Mouse (Mus musculus) stomach, embryonic 16.5 days (tissue): ENCODE measurements around the gene Maml2. TPM values are rescaled to one million over a fixed set of nuclear protein-coding genes. Genes with fewer than 3 reads are reported as not detected.

Source experiments
- ATAC-seq: fragments of 200-750 bp; cut with Nextera tagmentation; 2 replicates; pipeline ENCODE4 v1.8.0; 2017; ENCODE audit warnings: moderate number of reproducible peaks, moderate TSS enrichment; ENCODE audit not compliant: insufficient read depth, low FRiP score
- H3K27ac ChIP-seq: fragments of 300-500 bp; sonication (generic); 2 replicates; pipeline ENCODE4 v1.5.1; 2014; ENCODE audit warnings: low read length
- H3K27me3 ChIP-seq: fragments of 300-500 bp; sonication (generic); 2 replicates; pipeline ENCODE4 v1.6.1; 2014; ENCODE audit warnings: low read length, control low read depth, mixed read lengths; ENCODE audit not compliant: control insufficient read depth, insufficient read depth
- H3K36me3 ChIP-seq: fragments of 300-500 bp; sonication (generic); 2 replicates; pipeline ENCODE4 v1.6.1; 2014; ENCODE audit warnings: low read length; ENCODE audit not compliant: control insufficient read depth, insufficient read depth
- H3K4me1 ChIP-seq: fragments of 300-500 bp; sonication (generic); 2 replicates; pipeline ENCODE4 v1.6.1; 2014; ENCODE audit warnings: low read length, control low read depth, mixed read lengths; ENCODE audit not compliant: control insufficient read depth, insufficient read depth
- H3K4me2 ChIP-seq: fragments of 300-500 bp; sonication (generic); 2 replicates; pipeline ENCODE4 v1.6.1; 2014; ENCODE audit warnings: low read depth, low read length, mixed read lengths
- H3K4me3 ChIP-seq: fragments of 300-500 bp; sonication (generic); replicated peaks from 2 replicates; pipeline ENCODE4 v1.5.1; 2014; ENCODE audit warnings: mild to moderate bottlenecking, low read length
- H3K9ac ChIP-seq: fragments of 300-500 bp; sonication (generic); 2 replicates; pipeline ENCODE4 v1.6.1; 2014; ENCODE audit warnings: low read length
- H3K9me3 ChIP-seq: fragments of 300-500 bp; sonication (generic); replicated peaks from 2 replicates; pipeline ENCODE4 v1.6.1; 2016; ENCODE audit warnings: low read length, control low read depth; ENCODE audit not compliant: control insufficient read depth
- WGBS: fragments of 180-500 bp; shearing (Covaris S2); extraction: QIAGEN DNeasy Blood & Tissue Kit; methylation state at CpG from one replicate; pipeline ENCODE4 v1.1.7; 2014; 5-methylcytosine and 5-hydroxymethylcytosine counted together
- polyA plus RNA-seq: library from polyadenylated mRNA; unstranded; fragments of >200 nt; fragmentation: Nextera tagmentation; extraction: Ambion mirVana; gene quantifications from 2 replicates; pipeline ENCODE4 v1.2.1, GENCODE M21; 2015

The Maml2 gene
- polyA plus RNA-seq, 1 experiment from 2014 or later = 8.9 TPM

DNA sequence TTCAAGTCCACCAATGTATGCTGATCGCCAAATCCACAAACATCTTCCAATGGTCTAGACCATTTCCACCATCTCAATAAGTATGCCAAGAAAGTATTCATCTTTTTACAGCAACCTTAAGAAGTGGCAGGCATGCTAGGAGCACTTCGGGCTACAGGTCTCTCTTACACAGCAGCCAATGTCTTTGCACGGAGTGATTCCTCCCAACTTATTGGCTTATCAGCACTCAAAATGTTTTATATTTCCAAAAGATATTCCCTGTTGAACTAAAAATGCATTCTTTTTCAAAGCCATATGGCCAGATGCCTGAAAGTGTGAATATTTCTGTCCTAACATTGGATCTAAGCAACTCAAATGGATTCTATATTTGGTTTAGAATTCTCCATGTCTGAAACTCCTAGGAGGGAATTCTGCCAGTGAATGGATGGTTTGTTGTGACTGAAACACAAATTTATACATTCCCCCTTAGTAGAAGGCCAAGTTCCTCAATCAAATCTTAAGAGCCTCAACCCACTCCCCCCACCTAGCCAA is 326.2 kb downstream of the Maml2 start:
- 86% methylated on average over 3 of the region's 3 CpGs for WGBS
- no peak for ATAC-seq
- Histone ChIP-seq H3K36me3 (no peaks in the 10 kb centered on the region), H3K4me1 (no peaks in the 10 kb centered on the region), H3K9ac (no peak overlapping the region), H3K27ac (no peak overlapping the region), H3K9me3 (no peaks in the 10 kb centered on the region), H3K27me3 (no peaks in the 10 kb centered on the region), H3K4me3 (no peak overlapping the region), H3K4me2 (no peak overlapping the region)

DNA sequence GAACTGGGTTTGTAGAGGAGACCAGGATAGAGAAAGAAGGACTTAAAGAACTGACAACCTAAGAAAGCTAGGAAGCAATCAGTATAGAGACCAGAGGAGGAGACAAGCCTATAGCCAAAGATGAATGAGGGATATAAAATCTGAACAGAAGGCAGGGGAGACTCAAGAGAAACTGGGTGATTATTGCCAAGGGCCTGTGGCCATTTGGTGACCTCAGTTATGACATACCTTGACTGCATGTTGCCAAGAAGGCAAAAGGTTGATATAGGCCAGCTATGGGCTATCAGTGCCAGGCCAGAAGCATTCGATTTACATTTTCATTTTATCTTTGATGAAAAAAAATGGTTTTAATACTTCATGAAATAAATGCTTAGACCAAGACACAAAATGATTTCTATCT is 327.0 kb downstream of the Maml2 start:
- no peak overlapping the region for H3K4me3 ChIP-seq
- no peaks in the 10 kb centered on the region for H3K4me1 ChIP-seq
- H3K9ac ChIP-seq = no peak overlapping the region
- no peaks in the 10 kb centered on the region for H3K9me3 ChIP-seq
- WGBS = 88% methylated on average over 1 of the region's 1 CpGs
- H3K36me3 ChIP-seq = no peaks in the 10 kb centered on the region
- no peak overlapping the region for H3K4me2 ChIP-seq
- no peaks in the 10 kb centered on the region for H3K27me3 ChIP-seq
- H3K27ac ChIP-seq = no peak overlapping the region
- ATAC-seq = no peak

DNA sequence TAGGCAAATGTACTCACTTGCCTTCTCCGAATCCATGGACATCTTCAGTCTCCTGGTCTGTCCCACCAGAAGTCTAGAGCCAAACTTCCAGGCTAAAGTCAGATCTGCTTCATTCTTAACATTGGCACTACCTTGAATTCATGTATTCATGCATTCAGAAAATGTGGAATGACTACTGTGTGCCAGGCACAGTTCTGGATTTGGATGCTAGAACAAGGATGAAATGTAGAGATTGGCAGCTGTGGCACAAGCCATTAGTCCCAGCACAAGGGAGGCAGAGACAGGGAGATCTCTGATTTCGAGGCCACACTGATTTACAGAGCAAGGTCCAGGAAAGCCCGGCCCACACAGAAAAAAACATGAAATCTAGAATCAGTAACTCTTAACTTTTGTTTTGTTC is 327.5 kb downstream of the Maml2 start:
- no peaks in the 10 kb centered on the region for H3K4me1 ChIP-seq
- WGBS = 88% methylated on average over 3 of the region's 3 CpGs
- no peak overlapping the region for H3K4me3 ChIP-seq
- no peaks in the 10 kb centered on the region for H3K27me3 ChIP-seq
- no peaks in the 10 kb centered on the region for H3K9me3 ChIP-seq
- no peak overlapping the region for H3K4me2 ChIP-seq
- no peak overlapping the region for H3K9ac ChIP-seq
- no peak for ATAC-seq
- no peak overlapping the region for H3K27ac ChIP-seq
- H3K36me3 ChIP-seq = no peaks in the 10 kb centered on the region

DNA sequence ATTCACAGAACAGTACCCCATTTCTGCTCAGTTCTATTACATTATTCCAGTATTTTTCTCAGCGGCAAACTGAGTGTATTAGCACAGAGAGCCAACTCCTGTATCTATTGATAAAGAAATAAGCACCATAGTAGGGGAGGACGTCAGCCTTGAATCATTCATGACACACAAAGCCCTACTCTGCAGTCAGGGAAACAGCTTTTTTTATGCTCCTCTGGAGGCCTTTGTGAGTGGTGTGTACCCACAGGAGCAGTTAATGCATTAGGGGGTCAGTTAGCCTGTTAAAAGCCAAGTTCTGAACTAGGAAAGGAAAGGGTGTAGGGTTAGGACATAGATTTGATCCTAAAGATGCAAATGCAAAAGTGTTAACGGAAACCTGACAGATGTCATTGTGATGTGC is 328.7 kb downstream of the Maml2 start:
- Histone ChIP-seq H3K27me3 (no peaks in the 10 kb centered on the region), H3K36me3 (no peaks in the 10 kb centered on the region)

DNA sequence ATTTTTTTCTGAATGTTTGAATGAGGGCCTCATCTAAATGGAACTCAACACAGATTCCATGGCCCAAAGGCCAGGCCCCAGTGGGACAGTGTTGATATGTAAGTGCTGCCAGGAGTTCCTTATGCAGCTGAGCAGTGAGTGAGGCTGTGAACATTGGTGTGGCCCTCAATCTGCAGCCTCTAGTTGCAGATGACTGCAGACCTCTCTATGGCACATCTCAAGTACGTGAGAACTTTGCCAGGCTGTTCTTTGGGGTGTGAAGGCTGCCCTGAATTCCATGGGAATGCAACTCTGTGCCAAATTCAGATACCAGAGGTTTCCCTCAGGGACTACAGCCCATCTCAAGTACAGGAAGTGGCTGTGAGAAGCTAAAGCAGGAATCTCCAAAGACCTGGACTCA is 335.6 kb downstream of the Maml2 start:
- 56% methylated on average over 1 of the region's 1 CpGs for WGBS
- H3K4me3 ChIP-seq = no peak overlapping the region

More for the DNA sequence above, 328.7 kb downstream of the Maml2 start:
- ATAC-seq = no peak
- H3K4me1 ChIP-seq = no peaks in the 10 kb centered on the region
- no peaks in the 10 kb centered on the region for H3K9me3 ChIP-seq
- no peak overlapping the region for H3K9ac ChIP-seq
- H3K4me2 ChIP-seq = no peak overlapping the region
- WGBS = 82% methylated on average over 3 of the region's 3 CpGs
- H3K27ac ChIP-seq = no peak overlapping the region
- no peak overlapping the region for H3K4me3 ChIP-seq

DNA sequence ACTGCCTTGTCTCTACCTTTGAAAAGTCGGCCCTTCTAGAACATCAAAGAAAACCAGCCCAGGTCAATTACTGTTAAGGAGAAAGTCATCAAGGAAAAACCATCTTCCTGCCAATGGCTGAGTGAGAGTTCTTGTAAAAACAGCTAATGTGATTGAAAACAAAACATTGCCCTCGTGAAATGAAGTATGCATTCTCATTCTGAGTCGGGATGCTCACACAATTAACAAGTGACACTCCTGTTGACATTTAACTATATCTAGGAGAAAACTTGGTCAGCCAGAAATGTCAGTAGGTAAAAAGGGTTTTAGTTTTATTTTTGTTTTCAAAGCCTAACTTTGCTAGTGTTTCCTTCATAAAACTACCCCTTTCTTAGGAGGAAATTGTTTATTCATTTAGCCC is 341.9 kb downstream of the Maml2 start:
- no peaks in the 10 kb centered on the region for H3K27me3 ChIP-seq
- WGBS = 44% methylated on average over 3 of the region's 3 CpGs
- ATAC-seq = no peak

More for the DNA sequence above, 335.6 kb downstream of the Maml2 start:
- H3K9ac ChIP-seq = no peak overlapping the region
- 0 out of 2 replicates have a peak, but pooled peaks cover 6% of the 10 kb centered on the region for H3K4me1 ChIP-seq
- H3K9me3 ChIP-seq = no peaks in the 10 kb centered on the region
- H3K36me3 ChIP-seq = no peaks in the 10 kb centered on the region
- no peak overlapping the region for H3K4me2 ChIP-seq
- no peak; the same call in 1 of the 2 replicates for ATAC-seq
- H3K27me3 ChIP-seq = no peaks in the 10 kb centered on the region
- peak overlapping the region; percentile 21; the same call in 1 of the 2 replicates for H3K27ac ChIP-seq

DNA sequence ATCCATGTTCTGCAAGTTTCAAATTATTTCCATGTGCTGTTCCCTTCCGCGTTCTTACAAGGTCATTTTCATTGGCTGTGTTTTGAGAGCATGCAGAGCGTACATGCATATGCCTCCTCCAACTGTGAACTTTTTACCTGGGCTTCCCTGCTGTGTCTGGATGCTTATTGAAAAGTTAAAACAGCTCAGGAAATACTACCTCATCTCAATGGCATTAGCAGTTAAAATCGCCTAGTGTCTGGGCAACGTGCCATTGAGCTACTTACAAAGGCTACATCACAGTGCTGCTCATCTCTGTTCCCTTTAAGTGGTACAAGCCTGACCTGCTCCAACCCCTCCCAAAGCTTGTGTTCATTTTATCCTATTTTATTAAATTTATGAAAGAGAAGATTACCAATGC is 347.4 kb downstream of the Maml2 start:
- no peak overlapping the region for H3K9ac ChIP-seq
- no peak overlapping the region for H3K4me3 ChIP-seq
- H3K9me3 ChIP-seq = no peaks in the 10 kb centered on the region
- WGBS = 39% methylated on average over 5 of the region's 5 CpGs
- no peak overlapping the region for H3K4me2 ChIP-seq
- H3K4me1 ChIP-seq = no peaks in the 10 kb centered on the region
- H3K27ac ChIP-seq = peak overlapping the region; percentile 49; the same call in 1 of the 2 replicates
- no peaks in the 10 kb centered on the region for H3K36me3 ChIP-seq
- ATAC-seq = peak; percentile 77; the same call in 1 of the 2 replicates
- no peaks in the 10 kb centered on the region for H3K27me3 ChIP-seq

More for the DNA sequence above, 341.9 kb downstream of the Maml2 start:
- Histone ChIP-seq H3K4me3 (no peak overlapping the region), H3K9me3 (no peaks in the 10 kb centered on the region), H3K36me3 (no peaks in the 10 kb centered on the region), H3K4me1 (no peaks in the 10 kb centered on the region), H3K9ac (no peak overlapping the region), H3K4me2 (no peak overlapping the region), H3K27ac (no peak overlapping the region)

DNA sequence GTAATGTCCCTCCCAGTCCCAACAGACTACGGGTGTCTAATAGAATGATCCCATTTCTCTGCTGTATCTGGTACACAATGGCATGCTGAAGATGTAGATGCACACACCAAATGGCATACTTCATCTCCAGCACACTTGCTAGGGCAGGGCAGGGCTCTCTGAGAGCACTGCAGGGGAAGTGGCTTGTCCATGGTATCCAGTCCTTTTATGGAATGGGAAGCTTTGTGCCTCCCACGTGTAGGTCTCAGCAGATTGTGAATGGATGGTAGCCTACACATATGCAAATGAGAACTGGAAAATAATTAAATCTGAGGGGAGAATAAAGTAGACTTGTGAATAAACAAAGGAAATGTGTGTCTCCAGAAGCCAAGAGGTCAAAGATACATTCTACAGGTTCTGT is 353.3 kb downstream of the Maml2 start:
- Histone ChIP-seq H3K9me3 (no peaks in the 10 kb centered on the region), H3K4me1 (peaks cover 6% of the 10 kb centered on the region; the same call in 1 of the 2 replicates), H3K27ac (no peak overlapping the region), H3K27me3 (no peaks in the 10 kb centered on the region), H3K4me3 (no peak overlapping the region), H3K36me3 (no peaks in the 10 kb centered on the region), H3K9ac (no peak overlapping the region), H3K4me2 (no peak overlapping the region)
- 76% methylated on average over 2 of the region's 2 CpGs for WGBS
- no peak for ATAC-seq

DNA sequence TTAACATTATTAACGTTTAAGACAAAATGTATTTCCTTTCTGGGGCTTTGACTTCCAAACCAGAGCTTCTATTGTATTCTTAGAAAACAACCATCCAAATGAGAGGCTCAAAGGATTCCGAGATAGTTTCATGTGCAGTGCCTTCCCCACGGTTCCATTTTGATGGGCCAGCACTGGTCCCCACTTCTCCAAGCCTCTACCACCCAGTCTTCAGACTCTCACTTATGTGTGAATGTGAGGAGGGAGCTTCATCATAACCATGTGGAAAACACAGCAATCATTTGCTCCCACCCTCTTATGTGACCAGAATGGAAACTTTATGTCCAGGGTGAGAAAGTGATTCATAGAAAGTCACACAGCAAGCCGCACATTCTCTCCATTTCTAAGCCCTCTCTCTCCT is 354.1 kb downstream of the Maml2 start:
- ATAC-seq = no peak
- WGBS = 76% methylated on average over 4 of the region's 4 CpGs
- Histone ChIP-seq H3K9ac (no peak overlapping the region), H3K4me2 (no peak overlapping the region), H3K36me3 (no peaks in the 10 kb centered on the region), H3K4me1 (peaks cover 6% of the 10 kb centered on the region; the same call in 1 of the 2 replicates), H3K4me3 (no peak overlapping the region), H3K27ac (no peak overlapping the region), H3K27me3 (no peaks in the 10 kb centered on the region), H3K9me3 (no peaks in the 10 kb centered on the region)
